Mouse (Mus musculus) lung, postnatal 0 days (tissue): ENCODE data around the gene Afap1.

Source experiments
- CTCF ChIP-seq: IDR thresholded peaks from 2 replicates; pipeline ENCODE4 v1.5.1; 2016; ENCODE audit warnings: antibody characterized with exemption, mild to moderate bottlenecking
- EP300 ChIP-seq: IDR thresholded peaks from 2 replicates; pipeline ENCODE4 v1.6.1; 2016; ENCODE audit warnings: antibody characterized with exemption, mild to moderate bottlenecking, control low read depth

DNA sequence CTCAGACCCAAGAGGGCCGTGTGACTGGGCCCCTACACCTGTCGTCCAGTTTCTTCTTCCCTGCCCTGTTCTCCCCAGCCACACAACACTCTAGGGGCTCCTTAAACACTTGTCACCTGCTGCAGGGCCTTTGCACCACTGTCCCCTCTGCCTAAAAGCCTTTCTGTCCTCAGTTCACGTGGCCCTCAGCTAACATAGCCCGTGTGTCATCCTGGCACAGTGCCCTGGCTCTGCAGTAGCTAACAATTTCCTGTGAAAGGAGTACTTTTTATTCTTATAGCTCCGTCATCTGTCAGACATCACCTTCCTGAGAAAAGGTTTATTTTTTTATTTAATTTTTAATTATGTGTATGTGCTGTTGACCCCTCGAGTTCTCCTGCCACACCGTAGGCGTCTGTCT is 68.2 kb downstream of the Afap1 start:
- no peak for TF ChIP-seq EP300
- no peak for TF ChIP-seq CTCF
